Mouse (Mus musculus) liver, embryonic 14.5 days (tissue): ENCODE results near the gene Tarsl2.

Experiments used
- CTCF ChIP-seq: IDR thresholded peaks from 2 replicates; pipeline ENCODE4 v1.5.1; 2016; ENCODE audit warnings: antibody characterized with exemption, low read depth, control low read depth
- EP300 ChIP-seq: IDR thresholded peaks from 2 replicates; pipeline ENCODE4 v1.6.1; 2016; ENCODE audit warnings: antibody characterized with exemption, low read depth

DNA sequence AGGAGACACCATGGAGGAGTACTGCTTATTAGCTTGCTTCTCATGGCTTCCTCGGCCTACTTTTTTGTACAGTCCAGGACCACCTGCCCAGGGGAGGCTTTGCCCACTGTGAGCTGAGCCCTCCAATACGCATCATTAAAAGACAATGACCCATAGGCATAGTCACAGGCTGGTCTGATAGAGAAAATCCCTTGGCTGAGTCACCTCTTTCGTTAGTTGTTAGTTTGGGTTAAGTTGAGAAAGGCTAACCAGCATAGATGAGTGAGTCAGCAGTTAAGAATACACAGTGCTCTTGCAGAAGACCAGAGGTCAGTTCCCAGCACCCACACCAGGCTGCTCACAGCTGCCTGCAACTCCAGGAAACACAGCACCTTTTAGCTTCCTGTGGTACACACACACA, 21.4 kb upstream of the Tarsl2 start:
- TF ChIP-seq EP300 (no peak), CTCF (no peak)
